ENCODE assay signal across 8 mouse cellular contexts in the genomic region with DNA sequence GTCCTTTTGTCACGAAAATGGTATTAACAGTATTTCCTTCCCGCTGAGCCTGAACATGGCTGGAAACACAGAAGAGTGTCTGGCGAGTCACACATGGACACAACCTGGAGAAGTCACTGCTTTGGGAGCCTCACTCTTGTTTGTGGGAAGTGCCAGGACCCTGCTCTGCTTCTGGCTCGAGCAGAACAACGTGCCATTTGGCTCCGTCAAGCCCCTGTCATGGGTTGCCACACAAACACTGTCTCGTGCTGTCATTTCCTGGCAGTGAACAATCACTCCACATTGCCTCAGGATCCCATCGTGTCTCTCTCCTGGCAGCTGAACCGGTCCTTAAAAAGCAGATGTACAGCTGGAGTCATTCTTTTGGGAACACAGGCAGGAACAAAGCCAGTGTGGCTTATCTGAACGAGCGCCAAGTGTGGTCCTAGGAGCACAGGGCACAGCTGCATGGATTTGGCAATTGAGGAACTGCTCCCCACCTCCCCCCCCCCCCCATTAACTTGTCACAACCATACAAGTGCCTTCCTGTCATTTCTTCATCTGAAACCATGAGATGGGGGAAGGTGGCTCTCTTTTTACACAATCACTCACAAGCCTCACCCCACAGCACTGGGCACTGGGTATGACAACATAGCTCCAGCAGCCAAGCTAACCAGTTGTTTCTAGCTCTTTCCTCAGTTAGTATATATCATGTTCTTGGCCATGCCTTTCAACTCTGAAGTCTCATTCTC. TPM values are rescaled to one million over a fixed set of nuclear protein-coding genes. Genes with fewer than 3 reads are reported as not detected.
DNase-seq lines count a peak whose midpoint lies in the region; ATAC-seq and TF ChIP-seq lines count a peak whose summit lies in the region.

No protein-coding gene starts in this region.

- no peaks in the 10 kb centered on the region for H3K9me3 ChIP-seq in forebrain, embryonic 12.5 days
- no peaks in the 10 kb centered on the region for H3K9me3 ChIP-seq in heart, embryonic 16.5 days (replicated peaks; ENCODE audit: control insufficient read depth, low read length)
- no peaks in the 10 kb centered on the region for H3K9me3 ChIP-seq in liver, embryonic 14.5 days (ENCODE audit: control insufficient read depth, low read length)
- no peaks in the 10 kb centered on the region for H3K9me3 ChIP-seq in stomach, postnatal 0 days (ENCODE audit: control insufficient read depth, low read length)

- 15% methylated on average over 11 of the region's 11 CpGs for WGBS in forebrain, embryonic 12.5 days
- 6% methylated on average over 11 of the region's 11 CpGs for WGBS in heart, embryonic 16.5 days
- 9% methylated on average over 11 of the region's 11 CpGs for WGBS in liver, embryonic 14.5 days (ENCODE audit: insufficient replicate concordance)
- 13% methylated on average over 11 of the region's 11 CpGs for WGBS in stomach, postnatal 0 days

- H3K27ac ChIP-seq in brown adipose tissue, adult 24 weeks (replicated peaks; ENCODE audit: low read depth, low read length) = peak overlapping the region; percentile 99
- peak overlapping the region; percentile 92 for H3K27ac ChIP-seq in forebrain, embryonic 12.5 days
- H3K27ac ChIP-seq in heart, embryonic 16.5 days (ENCODE audit: low read length) = peak overlapping the region; percentile 98
- H3K27ac ChIP-seq in liver, embryonic 14.5 days = peak overlapping the region; percentile 98
- H3K27ac ChIP-seq in stomach, postnatal 0 days (replicated peaks) = peak overlapping the region; percentile 88

- peak overlapping the region; percentile 56 for H3K4me2 ChIP-seq in forebrain, embryonic 12.5 days
- H3K4me2 ChIP-seq in heart, embryonic 16.5 days (ENCODE audit: low read depth, low read length) = peak overlapping the region; percentile 87
- H3K4me2 ChIP-seq in liver, embryonic 14.5 days (ENCODE audit: low read depth) = peak overlapping the region; percentile 96
- H3K4me2 ChIP-seq in stomach, postnatal 0 days (replicated peaks; ENCODE audit: low read depth) = peak overlapping the region; percentile 45

- no peaks in the 10 kb centered on the region for H3K36me3 ChIP-seq in forebrain, embryonic 12.5 days (replicated peaks)
- H3K36me3 ChIP-seq in heart, embryonic 16.5 days (ENCODE audit: control insufficient read depth, insufficient read depth) = no peaks in the 10 kb centered on the region
- H3K36me3 ChIP-seq in liver, embryonic 14.5 days (replicated peaks; ENCODE audit: control insufficient read depth, insufficient read depth, low read depth) = peaks cover 7% of the 10 kb centered on the region; the same call in 1 of the 2 replicates
- H3K36me3 ChIP-seq in stomach, postnatal 0 days (ENCODE audit: control insufficient read depth, insufficient read depth, low read length) = no peaks in the 10 kb centered on the region

- peaks cover 12% of the 10 kb centered on the region for H3K4me1 ChIP-seq in brown adipose tissue, adult 24 weeks (ENCODE audit: control insufficient read depth, insufficient read depth, insufficient read length, low read length)
- H3K4me1 ChIP-seq in forebrain, embryonic 12.5 days = peaks cover 45% of the 10 kb centered on the region
- H3K4me1 ChIP-seq in heart, embryonic 16.5 days (ENCODE audit: control insufficient read depth, insufficient read depth, low read length) = peaks cover 34% of the 10 kb centered on the region
- H3K4me1 ChIP-seq in liver, embryonic 14.5 days (replicated peaks; ENCODE audit: control insufficient read depth in 2 of 2, insufficient read depth in 2 of 2, low read length in 1 of 2) = peaks cover 35 to 37% of the 10 kb centered on the region in 2 experiments
- peaks cover 5% of the 10 kb centered on the region for H3K4me1 ChIP-seq in stomach, postnatal 0 days (replicated peaks; ENCODE audit: control insufficient read depth, insufficient read depth)

- H3K27me3 ChIP-seq in forebrain, embryonic 12.5 days = no peaks in the 10 kb centered on the region
- H3K27me3 ChIP-seq in heart, embryonic 16.5 days (ENCODE audit: control insufficient read depth, insufficient read depth, low read length) = no peaks in the 10 kb centered on the region
- no peaks in the 10 kb centered on the region for H3K27me3 ChIP-seq in liver, embryonic 14.5 days (ENCODE audit: control insufficient read depth, insufficient read depth, low read length)
- H3K27me3 ChIP-seq in stomach, postnatal 0 days (ENCODE audit: control insufficient read depth, insufficient read depth, low read length) = no peaks in the 10 kb centered on the region

- H3K9ac ChIP-seq in forebrain, embryonic 12.5 days = peak overlapping the region; percentile 50; the same call in 1 of the 2 replicates
- H3K9ac ChIP-seq in heart, embryonic 16.5 days (ENCODE audit: low read length) = peak overlapping the region; percentile 77
- H3K9ac ChIP-seq in liver, embryonic 14.5 days (replicated peaks) = peak overlapping the region; percentile 82
- H3K9ac ChIP-seq in stomach, postnatal 0 days (ENCODE audit: low read length) = peak overlapping the region; percentile 52; the same call in 1 of the 2 replicates

- H3K4me3 ChIP-seq in brown adipose tissue, adult 24 weeks (ENCODE audit: insufficient read depth, low read depth, low read length) = peak overlapping the region; percentile 47
- H3K4me3 ChIP-seq in forebrain, embryonic 12.5 days (replicated peaks) = peak overlapping the region; percentile 31
- peak overlapping the region; percentile 52 for H3K4me3 ChIP-seq in heart, embryonic 16.5 days (ENCODE audit: low read length)
- H3K4me3 ChIP-seq in liver, embryonic 14.5 days (ENCODE audit: insufficient read depth in 1 of 2, low read depth in 2 of 2, low read length in 2 of 2) = peak overlapping the region; percentile 49 to 53
- H3K4me3 ChIP-seq in stomach, postnatal 0 days (ENCODE audit: low read depth, low read length) = peak overlapping the region; percentile 8

- TF ChIP-seq EP300 in liver, embryonic 14.5 days (IDR thresholded peaks at IDR 0.05; ENCODE audit: low read depth) = no peak
- no peak for TF ChIP-seq EP300 in stomach, postnatal 0 days (optimal IDR thresholded peaks at IDR 0.05)

- peak; percentile 58 for DNase-seq in kidney, postnatal 14 days
- DNase-seq in liver, embryonic 14.5 days (ENCODE audit: low read depth in 3 of 3, low spot score in 3 of 3) = peak; percentile 37 to 55 (median 37)
- DNase-seq in natural killer cell, adult 2 months (ENCODE audit: low spot score in 2 of 2) = peak; percentile 57 to 79
- peak; percentile 38 for DNase-seq in stomach, postnatal 0 days (ENCODE audit: low spot score)

- no peak for TF ChIP-seq CTCF in liver, embryonic 14.5 days (IDR thresholded peaks at IDR 0.05; ENCODE audit: low read depth)
- no peak for TF ChIP-seq CTCF in stomach, postnatal 0 days (IDR thresholded peaks at IDR 0.05; ENCODE audit: low read depth)

- ATAC-seq in CD4-positive, CD25-positive, alpha-beta regulatory T cell, adult 4 months = peak; percentile 12
- ATAC-seq in forebrain, embryonic 12.5 days (ENCODE audit: low FRiP score) = no peak
- ATAC-seq in heart, embryonic 16.5 days (replicated peaks; ENCODE audit: extremely low read depth, insufficient read depth, low FRiP score) = 0 out of 2 replicates have a peak, but pooled peaks have one; percentile 1
- no peak for ATAC-seq in liver, embryonic 14.5 days (ENCODE audit: insufficient read depth)
- no peak for ATAC-seq in stomach, postnatal 0 days (ENCODE audit: low FRiP score, low TSS enrichment)

RNA-seq across cellular contexts. Expression of gene Sde2, which starts 2.3 kb away (rescaled TPM):
- 10 to 100 TPM; 44.4 to 50.2 TPM for polyA plus RNA-seq in CD4-positive, CD25-positive, alpha-beta regulatory T cell, adult 4 months (2017; shearing (Covaris generic))
- polyA plus RNA-seq in brown adipose tissue, adult 24 weeks (2012; ENCODE audit: insufficient read depth, insufficient read length, missing spikeins) = 7.5 TPM in 2 replicates
- 39.0 and 39.1 TPM in 2 replicates for polyA plus RNA-seq in forebrain, embryonic 12.5 days (2016; fragmentation: Nextera tagmentation; extraction: Ambion mirVana)
- 22.2 and 28.6 TPM in 2 replicates for polyA plus RNA-seq in heart, embryonic 16.5 days (2015; fragmentation: Nextera tagmentation; extraction: Ambion mirVana)
- 11.5 and 15.5 TPM in 2 replicates for polyA plus RNA-seq in liver, embryonic 14.5 days (2012; rRNA removed)
- polyA plus RNA-seq in liver, embryonic 14.5 days (2014; fragmentation: Nextera tagmentation; extraction: Ambion mirVana) = 15.8 and 18.0 TPM in 2 replicates
- 18.8 and 20.0 TPM in 2 replicates for polyA plus RNA-seq in stomach, postnatal 0 days (2015; fragmentation: Nextera tagmentation; extraction: Ambion mirVana)

RNA-seq across cellular contexts. Expression of gene H3f3a, which starts 34.9 kb away (rescaled TPM):
- 100 to 1,000 TPM; 579 to 648 TPM for polyA plus RNA-seq in CD4-positive, CD25-positive, alpha-beta regulatory T cell, adult 4 months (2017; shearing (Covaris generic))
- 412 and 419 TPM in 2 replicates for polyA plus RNA-seq in brown adipose tissue, adult 24 weeks (2012; ENCODE audit: insufficient read depth, insufficient read length, missing spikeins)
- 3,507 and 3,679 TPM in 2 replicates for polyA plus RNA-seq in forebrain, embryonic 12.5 days (2016; fragmentation: Nextera tagmentation; extraction: Ambion mirVana)
- polyA plus RNA-seq in heart, embryonic 16.5 days (2015; fragmentation: Nextera tagmentation; extraction: Ambion mirVana) = 1,475 and 1,571 TPM in 2 replicates
- polyA plus RNA-seq in liver, embryonic 14.5 days (2012; rRNA removed) = 529 and 1,021 TPM in 2 replicates
- polyA plus RNA-seq in liver, embryonic 14.5 days (2014; fragmentation: Nextera tagmentation; extraction: Ambion mirVana) = 2,262 and 2,378 TPM in 2 replicates
- 1,633 and 1,693 TPM in 2 replicates for polyA plus RNA-seq in stomach, postnatal 0 days (2015; fragmentation: Nextera tagmentation; extraction: Ambion mirVana)

RNA-seq across cellular contexts. Expression of gene Lefty2, which starts 44.2 kb away (rescaled TPM):
- polyA plus RNA-seq in CD4-positive, CD25-positive, alpha-beta regulatory T cell, adult 4 months (2017; shearing (Covaris generic)) = not detected
- not detected in 2 replicates for polyA plus RNA-seq in brown adipose tissue, adult 24 weeks (2012; ENCODE audit: insufficient read depth, insufficient read length, missing spikeins)
- polyA plus RNA-seq in forebrain, embryonic 12.5 days (2016; fragmentation: Nextera tagmentation; extraction: Ambion mirVana) = 0.17 TPM in 1 of 2 replicates, not detected in the other
- 0.06 and 0.08 TPM in 2 replicates for polyA plus RNA-seq in heart, embryonic 16.5 days (2015; fragmentation: Nextera tagmentation; extraction: Ambion mirVana)
- polyA plus RNA-seq in liver, embryonic 14.5 days (2012; rRNA removed) = not detected in 2 replicates
- polyA plus RNA-seq in liver, embryonic 14.5 days (2014; fragmentation: Nextera tagmentation; extraction: Ambion mirVana) = not detected in 2 replicates
- 0.13 and 0.15 TPM in 2 replicates for polyA plus RNA-seq in stomach, postnatal 0 days (2015; fragmentation: Nextera tagmentation; extraction: Ambion mirVana)

RNA-seq across cellular contexts. Expression of gene Pycr2, which starts 55.4 kb away (rescaled TPM):
- polyA plus RNA-seq in CD4-positive, CD25-positive, alpha-beta regulatory T cell, adult 4 months (2017; shearing (Covaris generic)) = 10 to 100 TPM; 40.9 to 59.2 TPM
- polyA plus RNA-seq in brown adipose tissue, adult 24 weeks (2012; ENCODE audit: insufficient read depth, insufficient read length, missing spikeins) = 13.3 and 18.2 TPM in 2 replicates
- polyA plus RNA-seq in forebrain, embryonic 12.5 days (2016; fragmentation: Nextera tagmentation; extraction: Ambion mirVana) = 98.3 and 98.4 TPM in 2 replicates
- 55.1 and 60.6 TPM in 2 replicates for polyA plus RNA-seq in heart, embryonic 16.5 days (2015; fragmentation: Nextera tagmentation; extraction: Ambion mirVana)
- polyA plus RNA-seq in liver, embryonic 14.5 days (2012; rRNA removed) = 47.9 and 52.0 TPM in 2 replicates
- 84.6 and 94.7 TPM in 2 replicates for polyA plus RNA-seq in liver, embryonic 14.5 days (2014; fragmentation: Nextera tagmentation; extraction: Ambion mirVana)
- polyA plus RNA-seq in stomach, postnatal 0 days (2015; fragmentation: Nextera tagmentation; extraction: Ambion mirVana) = 62.6 and 63.7 TPM in 2 replicates

Comparison
In these comparisons a context has a peak if more than half of its experiments do, and no peak if none do; other contexts are left out.
1. ATAC-seq: peak in CD4-positive, CD25-positive, alpha-beta regulatory T cell, adult 4 months (single experiment) and heart, embryonic 16.5 days (single experiment); none in forebrain, embryonic 12.5 days (single experiment), liver, embryonic 14.5 days (single experiment) and stomach, postnatal 0 days (single experiment).
2. H3K4me2 ChIP-seq: peak in every context shown above with its lines; median percentile 96 in liver, embryonic 14.5 days; 87 in heart, embryonic 16.5 days; 56 in forebrain, embryonic 12.5 days; 45 in stomach, postnatal 0 days.
3. Peak in every context shown above with its lines, with median percentiles within 50 percentile points of each other: H3K27ac ChIP-seq, H3K4me3 ChIP-seq, H3K9ac ChIP-seq and DNase-seq.